Mouse (Mus musculus) megakaryocyte, embryonic 14.5 days (primary cell): ENCODE data around the gene Resp18.

Source experiments
- FLI1 ChIP-seq: IDR thresholded peaks from 2 replicates; pipeline ENCODE4 v1.6.1; 2012; ENCODE audit warnings: low read length, inconsistent platforms, mixed read lengths
- GATA1 ChIP-seq: IDR thresholded peaks from 3 replicates; pipeline ENCODE4 v1.6.1; 2012; ENCODE audit warnings: mixed read lengths, low read length, inconsistent platforms, borderline replicate concordance

- TF ChIP-seq GATA1 (no peak), FLI1 (no peak)
These were observed 37.5 kb upstream of the Resp18 start for GRCm38 (mm10) chr1:75315456-75316365.
